Mouse (Mus musculus): ENCODE data around the gene Vmn1r235. TPM values are rescaled to one million over a fixed set of nuclear protein-coding genes. Genes with fewer than 3 reads are reported as not detected.

The Vmn1r235 gene
- polyA plus RNA-seq (2014; fragmentation: Illumina TruSeq; extraction: RNeasy Lipid Tissue Mini Kit (QIAGEN cat#74804); ENCODE audit: low read depth, low replicate concordance), result not detected

GRCm38 (mm10) chr17:21256111-21256510 lies at the start of gene Vmn1r235:
Gene Vmn1r235, plus strand, starts transcription at chr17:21256411.

GRCm38 (mm10) chr17:21225787-21226186 lies 30.4 kb upstream of the Vmn1r235 start, which contains the start of gene Vmn1r234:
Gene Vmn1r234, plus strand, starts transcription at chr17:21226087.

GRCm38 (mm10) chr17:21282642-21283041 lies 26.4 kb downstream of the Vmn1r235 start, which contains the start of gene Vmn1r236:
Gene Vmn1r236, plus strand, starts transcription at chr17:21282942.

GRCm38 (mm10) chr17:21311565-21311964 lies 55.4 kb downstream of the Vmn1r235 start, which contains the start of gene Vmn1r237:
Gene Vmn1r237, plus strand, starts transcription at chr17:21311865.

Other genes with a start within 250 kb of the Vmn1r235 start
- 12.5 TPM for gene Zfp160, start 247.5 kb upstream of the Vmn1r235 start, polyA plus RNA-seq (2014; fragmentation: Illumina TruSeq; extraction: RNeasy Lipid Tissue Mini Kit (QIAGEN cat#74804); ENCODE audit: low read depth, low replicate concordance)
- gene Vmn1r234, start 30.3 kb upstream of the Vmn1r235 start, polyA plus RNA-seq (2014; fragmentation: Illumina TruSeq; extraction: RNeasy Lipid Tissue Mini Kit (QIAGEN cat#74804); ENCODE audit: low read depth, low replicate concordance), result not detected
- gene Vmn1r236, start 26.5 kb downstream of the Vmn1r235 start, polyA plus RNA-seq (2014; fragmentation: Illumina TruSeq; extraction: RNeasy Lipid Tissue Mini Kit (QIAGEN cat#74804); ENCODE audit: low read depth, low replicate concordance), result not detected
- not detected for gene Vmn1r237, start 55.5 kb downstream of the Vmn1r235 start, polyA plus RNA-seq (2014; fragmentation: Illumina TruSeq; extraction: RNeasy Lipid Tissue Mini Kit (QIAGEN cat#74804); ENCODE audit: low read depth, low replicate concordance)
- 1.3 TPM for gene Zfp677, start 127.3 kb downstream of the Vmn1r235 start, polyA plus RNA-seq (2014; fragmentation: Illumina TruSeq; extraction: RNeasy Lipid Tissue Mini Kit (QIAGEN cat#74804); ENCODE audit: low read depth, low replicate concordance)
- 2.3 TPM for gene Zfp54, start 166.8 kb downstream of the Vmn1r235 start, polyA plus RNA-seq (2014; fragmentation: Illumina TruSeq; extraction: RNeasy Lipid Tissue Mini Kit (QIAGEN cat#74804); ENCODE audit: low read depth, low replicate concordance)
- gene Zfp51, start 194.0 kb downstream of the Vmn1r235 start, polyA plus RNA-seq (2014; fragmentation: Illumina TruSeq; extraction: RNeasy Lipid Tissue Mini Kit (QIAGEN cat#74804); ENCODE audit: low read depth, low replicate concordance), result 8.2 TPM
- 3.6 TPM for gene Zfp53, start 232.6 kb downstream of the Vmn1r235 start, polyA plus RNA-seq (2014; fragmentation: Illumina TruSeq; extraction: RNeasy Lipid Tissue Mini Kit (QIAGEN cat#74804); ENCODE audit: low read depth, low replicate concordance)